Mouse (Mus musculus) C2C12 (cell line): Measurements from ENCODE around the gene Rnaseh2a.
A peak's percentile ranks its signal among the peaks of the same experiment; 100 is the strongest.

ENCODE experiments used
- CEBPB ChIP-seq: IDR thresholded peaks from one replicate; pipeline ENCODE4 v1.6.1; 2011; ENCODE audit warnings: low read depth, mild to moderate bottlenecking, control low read depth, moderate library complexity
- CTCF ChIP-seq: IDR thresholded peaks from one replicate; pipeline ENCODE4 v1.5.1; 2011; ENCODE audit not compliant: control insufficient read depth, insufficient read depth, insufficient read length
- MAX ChIP-seq: IDR thresholded peaks from one replicate; pipeline ENCODE4 v1.6.1; 2011; ENCODE audit warnings: mild to moderate bottlenecking, control low read depth
- USF1 ChIP-seq: IDR thresholded peaks from one replicate; pipeline ENCODE4 v1.6.1; 2011; ENCODE audit warnings: low read depth, mild to moderate bottlenecking, control low read depth, moderate library complexity

DNA sequence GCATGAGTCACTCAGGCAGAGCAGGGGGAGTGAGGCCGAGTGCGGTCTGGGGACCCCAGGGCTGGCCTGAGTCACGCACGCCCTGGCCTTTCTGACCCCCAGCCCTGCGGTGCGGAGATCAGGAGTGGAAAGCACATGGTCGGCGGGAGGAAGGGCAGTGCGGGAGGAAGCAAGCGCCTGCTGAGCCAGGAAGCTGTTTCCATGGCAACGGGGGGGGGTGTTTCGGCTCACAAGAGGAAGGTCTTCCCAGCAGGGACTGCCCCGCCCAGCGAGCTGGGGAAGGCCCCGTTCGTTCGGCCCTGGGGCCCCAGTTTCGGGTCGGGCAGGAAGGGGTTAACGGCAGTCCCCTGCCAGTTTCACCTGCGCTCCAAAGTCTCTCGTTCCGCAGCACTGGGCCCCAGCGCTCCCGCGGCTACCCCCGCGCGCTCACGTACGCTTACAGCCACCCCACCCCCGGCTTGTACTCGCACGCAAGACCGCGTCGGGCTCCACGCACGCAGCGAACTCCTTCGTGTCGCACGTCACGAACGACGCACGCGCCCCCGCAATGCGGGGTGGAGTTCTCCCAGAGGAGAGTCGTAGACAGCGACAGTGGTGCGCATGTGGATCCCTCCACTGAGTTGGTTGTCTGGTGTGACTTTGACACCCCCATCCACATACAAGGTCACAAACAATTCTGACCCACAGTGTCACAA, 16.3 kb upstream of the Rnaseh2a start:
- TF ChIP-seq USF1 (no peak), CTCF (no peak), MAX (peak; percentile 94), CEBPB (no peak)
